Mouse (Mus musculus) adrenal gland, postnatal 4 days (tissue): ENCODE results near the gene Ifngr1. TPM values are rescaled to one million over a fixed set of nuclear protein-coding genes. Genes with fewer than 3 reads are reported as not detected.

Source experiments
- DNase-seq, 2 experiments: peaks; one replicate each; pipeline ENCODE4 v3.0.0; 2021 to 2022; ENCODE audit warnings: low spot score in 2 of 2, mixed read lengths in 2 of 2
- long read RNA-seq, 2 experiments: library from polyadenylated mRNA; stranded (forward); transcript quantifications; one replicate each; pipeline ENCODE4 v2.0.0; 2021
- total RNA-seq, 2 experiments: library from RNA; stranded (reverse); gene quantifications; 2 replicates each; pipeline ENCODE4 v1.2.3; 2021

Ifngr1 gene
- total RNA-seq, result 10 to 100 TPM; 46.5 to 48.2 TPM
- long read RNA-seq, experiment 1, transcript Ifngr1-201 (7 exons, 2,112 nt), result major isoform, 46 of 53 reads
- long read RNA-seq, experiment 1, partial matches to known transcripts, result 1 of 53 reads
- long read RNA-seq, experiment 1, other reads (novel, unspliced or antisense), result 3 of 53 reads
- long read RNA-seq, experiment 2, transcript Ifngr1-201 (7 exons, 2,112 nt), result major isoform, 79 of 84 reads
- long read RNA-seq, experiment 2, partial matches to known transcripts, result 2 of 84 reads
- long read RNA-seq, experiment 2, other reads (novel, unspliced or antisense), result 1 of 84 reads

GRCm38 (mm10) chr10:19591641-19592441, at the start of gene Ifngr1:
Ifngr1 (plus strand) TSS chr10:19591949.
- DNase-seq, result peak; percentile 93 to 99

- no peak for DNase-seq
Observed at GRCm38 (mm10) chr10:19546825-19547224, 44.9 kb upstream of the Ifngr1 start.

GRCm38 (mm10) chr10:19548016-19548415, 43.7 kb upstream of the Ifngr1 start:
- no peak for DNase-seq

GRCm38 (mm10) chr10:19548491-19548890, 43.3 kb upstream of the Ifngr1 start:
- DNase-seq, result no peak

- no peak for DNase-seq
Observed at GRCm38 (mm10) chr10:19551585-19551984, 40.2 kb upstream of the Ifngr1 start.

- no peak for DNase-seq
Observed at GRCm38 (mm10) chr10:19553857-19554256, 37.9 kb upstream of the Ifngr1 start.

GRCm38 (mm10) chr10:19557696-19558095, 34.1 kb upstream of the Ifngr1 start:
- DNase-seq, result no peak

GRCm38 (mm10) chr10:19559565-19560165, 32.1 kb upstream of the Ifngr1 start:
- no peak for DNase-seq

- no peak for DNase-seq
Observed at GRCm38 (mm10) chr10:19562598-19562997, 29.2 kb upstream of the Ifngr1 start.

- no peak for DNase-seq
Observed at GRCm38 (mm10) chr10:19563443-19563861, 28.3 kb upstream of the Ifngr1 start.

- no peak for DNase-seq
Observed at GRCm38 (mm10) chr10:19567481-19567880, 24.3 kb upstream of the Ifngr1 start.

GRCm38 (mm10) chr10:19570288-19570687, 21.5 kb upstream of the Ifngr1 start:
- no peak for DNase-seq

GRCm38 (mm10) chr10:19570716-19571115, 21.0 kb upstream of the Ifngr1 start:
- no peak for DNase-seq

GRCm38 (mm10) chr10:19577571-19577970, 14.2 kb upstream of the Ifngr1 start:
- DNase-seq, result no peak

GRCm38 (mm10) chr10:19578001-19578400, 13.7 kb upstream of the Ifngr1 start:
- DNase-seq, result no peak

- no peak for DNase-seq
Observed at GRCm38 (mm10) chr10:19578409-19578986, 13.3 kb upstream of the Ifngr1 start.

- DNase-seq, result no peak
Observed at GRCm38 (mm10) chr10:19580660-19581059, 11.1 kb upstream of the Ifngr1 start.

- no peak for DNase-seq
Observed at GRCm38 (mm10) chr10:19581844-19582582, 9.7 kb upstream of the Ifngr1 start.

GRCm38 (mm10) chr10:19582806-19583430, 8.8 kb upstream of the Ifngr1 start:
- DNase-seq, result no peak

- no peak for DNase-seq
Observed at GRCm38 (mm10) chr10:19584064-19584463, 7.7 kb upstream of the Ifngr1 start.
